Mouse (Mus musculus): Measurements from ENCODE around the gene Magt1. TPM values are rescaled to one million over a fixed set of nuclear protein-coding genes. Genes with fewer than 3 reads are reported as not detected.

Gene Magt1
- total and polyA plus RNA-seq, 3 experiments, result 48.5 to 78.4 (median 55.1) TPM

GRCm38 (mm10) chrX:105953999-105954398, 57.7 kb downstream of the Magt1 start:
- Histone ChIP-seq H3K9ac (ENCODE audit: insufficient read depth, low read depth) (no peak overlapping the region), H3K4me2 (ENCODE audit: insufficient read depth, low read depth, poor library complexity, severe bottlenecking) (no peak overlapping the region), H3K4me3 (replicated peaks in 1 of 3; ENCODE audit: low read depth in 2 of 3, low read length in 2 of 3, poor library complexity in 1 of 3) (no peak overlapping the region), H3K4me1 (ENCODE audit: control insufficient read depth in 1 of 2, insufficient read depth in 2 of 2) (no peaks in the 10 kb centered on the region), H3K36me3 (replicated peaks in 1 of 2; ENCODE audit: control insufficient read depth in 1 of 2, insufficient read depth in 1 of 2, low read length in 1 of 2) (no peaks in the 10 kb centered on the region), H3K27me3 (replicated peaks) (no peaks in the 10 kb centered on the region), H3K27ac (ENCODE audit: insufficient read depth, low read depth) (no peak overlapping the region), H3K79me2 (replicated peaks; ENCODE audit: control insufficient read depth, extremely low read depth, insufficient read depth, poor library complexity, severe bottlenecking) (no peaks in the 10 kb centered on the region), H3K9me3 (replicated peaks; ENCODE audit: low read length) (no peaks in the 10 kb centered on the region)
- dilution Hi-C loops (cut with MboI; ENCODE audit: extremely low pct_ligation_motif_present, extremely low pct_unique_long_range_greater_than_20kb, low sequenced_read_pairs) (no loop called here), in situ Hi-C loops (cut with MboI; ENCODE audit: low pct_ligation_motif_present, low pct_unique_long_range_greater_than_20kb, low sequenced_read_pairs) (no loop called here)
- no peak for DNase-seq (ENCODE audit: extremely low read depth)
- TF ChIP-seq EP300 (IDR thresholded peaks at IDR 0.05; ENCODE audit: low read length) (no peak), USF2 (conservative IDR thresholded peaks at IDR 0.05; ENCODE audit: low read depth, low read length) (no peak), KAT2A (IDR thresholded peaks at IDR 0.05; ENCODE audit: insufficient replicate concordance, low read length) (no peak), NELFE (IDR thresholded peaks at IDR 0.05; ENCODE audit: low read depth, low read length) (no peak), BHLHE40 (IDR thresholded peaks at IDR 0.05; ENCODE audit: low read depth, low read length) (no peak), MXI1 (IDR thresholded peaks at IDR 0.05; ENCODE audit: low read depth, low read length) (no peak), MEF2A (IDR thresholded peaks at IDR 0.05; ENCODE audit: borderline replicate concordance, low read depth, low read length) (no peak), SIN3A (IDR thresholded peaks at IDR 0.05; ENCODE audit: low read length) (no peak), HCFC1 (IDR thresholded peaks at IDR 0.05; ENCODE audit: low read depth, low read length) (no peak), ZC3H11A (IDR thresholded peaks at IDR 0.05; ENCODE audit: low read depth, low read length) (no peak), JUND (conservative IDR thresholded peaks at IDR 0.05; ENCODE audit: low read depth, low read length) (no peak), NRF1 (IDR thresholded peaks at IDR 0.05; ENCODE audit: low read depth, low read length) (no peak), CTCF (conservative IDR thresholded peaks at IDR 0.05 in 1 of 2, IDR thresholded peaks at IDR 0.05 in 1 of 2; ENCODE audit: low read depth in 2 of 2, low read length in 2 of 2) (no peak), MAFK (IDR thresholded peaks at IDR 0.05; ENCODE audit: insufficient replicate concordance, low read length) (no peak), ZKSCAN1 (IDR thresholded peaks at IDR 0.05; ENCODE audit: borderline replicate concordance, low read depth, low read length) (no peak), TCF12 (IDR thresholded peaks at IDR 0.05; ENCODE audit: low read depth, low read length) (no peak)

GRCm38 (mm10) chrX:105946357-105946756, 65.3 kb downstream of the Magt1 start:
- Histone ChIP-seq H3K27ac (ENCODE audit: insufficient read depth, low read depth) (no peak overlapping the region), H3K27me3 (replicated peaks) (no peaks in the 10 kb centered on the region), H3K9me3 (replicated peaks; ENCODE audit: low read length) (no peaks in the 10 kb centered on the region), H3K4me3 (replicated peaks in 1 of 3; ENCODE audit: low read depth in 2 of 3, low read length in 2 of 3, poor library complexity in 1 of 3) (no peak overlapping the region), H3K4me1 (ENCODE audit: control insufficient read depth in 1 of 2, insufficient read depth in 2 of 2) (no peaks in the 10 kb centered on the region), H3K9ac (ENCODE audit: insufficient read depth, low read depth) (no peak overlapping the region), H3K4me2 (ENCODE audit: insufficient read depth, low read depth, poor library complexity, severe bottlenecking) (no peak overlapping the region), H3K36me3 (replicated peaks in 1 of 2; ENCODE audit: control insufficient read depth in 1 of 2, insufficient read depth in 1 of 2, low read length in 1 of 2) (no peaks in the 10 kb centered on the region), H3K79me2 (replicated peaks; ENCODE audit: control insufficient read depth, extremely low read depth, insufficient read depth, poor library complexity, severe bottlenecking) (no peaks in the 10 kb centered on the region)
- in situ Hi-C loops (cut with MboI; ENCODE audit: low pct_ligation_motif_present, low pct_unique_long_range_greater_than_20kb, low sequenced_read_pairs) (no loop called here), dilution Hi-C loops (cut with MboI; ENCODE audit: extremely low pct_ligation_motif_present, extremely low pct_unique_long_range_greater_than_20kb, low sequenced_read_pairs) (no loop called here)
- no peak for TF ChIP-seq MAX (IDR thresholded peaks at IDR 0.05; ENCODE audit: low read length)
- TF ChIP-seq ELF1 (IDR thresholded peaks at IDR 0.05; ENCODE audit: low read depth, low read length), result no peak
- TF ChIP-seq CHD1 (IDR thresholded peaks at IDR 0.05; ENCODE audit: low read depth, low read length), result no peak
- no peak for TF ChIP-seq POLR2AphosphoS2 (IDR thresholded peaks at IDR 0.05; ENCODE audit: low read depth, low read length)
- no peak for TF ChIP-seq TBP (conservative IDR thresholded peaks at IDR 0.05; ENCODE audit: low read depth, low read length)
- TF ChIP-seq HCFC1 (IDR thresholded peaks at IDR 0.05; ENCODE audit: low read depth, low read length), result no peak
- no peak for DNase-seq (ENCODE audit: extremely low read depth)
